Mouse (Mus musculus): ENCODE measurements at regions not wholly inside any gene's neighbourhood (a gene's known extent, or its start where the extent isn't known, plus 50 kb on each side); places are given as distances from the start of the nearest gene placed in this dataset.

DNA sequence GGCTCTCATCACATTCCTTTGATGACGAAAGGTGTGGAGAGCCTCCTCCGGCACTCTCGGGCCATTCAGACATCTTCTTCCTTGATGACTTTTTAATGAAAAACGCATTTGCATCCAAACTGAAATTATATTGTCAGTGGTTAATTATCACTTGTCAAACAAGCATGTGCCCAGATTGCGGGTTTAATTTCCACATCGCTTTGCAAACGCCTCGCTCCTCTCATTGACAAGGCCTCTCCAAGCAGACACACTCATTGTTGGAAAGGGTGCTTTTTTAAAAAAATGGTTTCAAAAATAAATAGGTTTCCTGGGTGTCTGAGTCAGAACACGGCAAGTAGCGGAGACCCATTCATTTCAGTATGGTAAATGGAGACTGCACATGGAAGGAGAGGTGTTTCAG, 240.1 kb downstream of the Ptpru start:
- no peak for TF ChIP-seq CTCF (IDR thresholded peaks at IDR 0.05; ENCODE audit: borderline replicate concordance, insufficient read depth, low read depth, low read length)
- no peak for TF ChIP-seq POLR2A (IDR thresholded peaks at IDR 0.05; ENCODE audit: borderline replicate concordance, insufficient read depth, low read length)

All from cerebellum, adult 2 months (tissue).